Mouse (Mus musculus) kidney, adult 2 months (tissue): ENCODE measurements around the gene Als2cr12. TPM values are rescaled to one million over a fixed set of nuclear protein-coding genes. Genes with fewer than 3 reads are reported as not detected.

Source experiments
- DNase-seq: peaks from one replicate; pipeline ENCODE4 v3.0.0; 2021
- H3K27ac ChIP-seq: fragments of 200-500 bp; 2 replicates; pipeline ENCODE4 v1.5.1; 2012; ENCODE audit warnings: low read depth, low read length, control low read depth, inconsistent platforms; ENCODE audit not compliant: insufficient read depth
- H3K27me3 ChIP-seq: fragments of 200-500 bp; replicated peaks from 2 replicates; pipeline ENCODE4 v1.6.1; 2012; ENCODE audit warnings: mild to moderate bottlenecking, moderate library complexity, low read length, inconsistent platforms; ENCODE audit not compliant: control insufficient read depth, insufficient read depth
- H3K36me3 ChIP-seq: fragments of 200-500 bp; 2 replicates; pipeline ENCODE4 v1.6.1; 2012; ENCODE audit warnings: mild to moderate bottlenecking, moderate library complexity, low read length, inconsistent platforms; ENCODE audit not compliant: control insufficient read depth, insufficient read depth
- H3K4me1 ChIP-seq: fragments of 200-500 bp; 2 replicates; pipeline ENCODE4 v1.6.1; 2011; ENCODE audit warnings: low read length; ENCODE audit not compliant: control insufficient read depth, insufficient read depth
- H3K4me3 ChIP-seq: fragments of 200-500 bp; 2 replicates; pipeline ENCODE4 v1.5.1; 2011; ENCODE audit warnings: mild to moderate bottlenecking, low read depth, low read length, control low read depth; ENCODE audit not compliant: insufficient read depth
- CTCF ChIP-seq: fragments of 200-500 bp; conservative IDR thresholded peaks from 2 replicates; pipeline ENCODE4 v1.5.1; 2011; ENCODE audit warnings: low read depth, mild to moderate bottlenecking, control low read depth, low read length, moderate library complexity, mixed read lengths; ENCODE audit not compliant: insufficient read depth, insufficient read length
- POLR2A ChIP-seq: fragments of 200-500 bp; IDR thresholded peaks from one replicate; pipeline ENCODE4 v1.6.1; 2011; ENCODE audit warnings: low read depth, low read length, control low read depth
- WGBS: fragments of 180-500 bp; shearing (Covaris S2); methylation state at CpG from one replicate; pipeline ENCODE4 v1.1.7; 2018; 5-methylcytosine and 5-hydroxymethylcytosine counted together
- polyA plus RNA-seq: library from polyadenylated mRNA; depleted of rRNA; stranded (reverse); fragments of >200 nt; gene quantifications from 2 replicates; pipeline ENCODE4 v1.2.3, GENCODE M21; 2012

Als2cr12 gene
- polyA plus RNA-seq, 1 experiment, result 0.80 TPM

- WGBS, result 63% methylated on average over 8 of the region's 8 CpGs
- peaks cover 15% of the 10 kb centered on the region; the same call in 1 of the 2 replicates for H3K36me3 ChIP-seq
- no peak overlapping the region for H3K4me3 ChIP-seq
- DNase-seq, result no peak
- no peak for TF ChIP-seq CTCF
- no peak for TF ChIP-seq POLR2A
- peaks cover 24% of the 10 kb centered on the region for H3K4me1 ChIP-seq
- H3K27ac ChIP-seq, result no peak overlapping the region
- H3K27me3 ChIP-seq, result no peaks in the 10 kb centered on the region
Observed at GRCm38 (mm10) chr1:58717589-58718270, 21.9 kb upstream of the Als2cr12 start.

GRCm38 (mm10) chr1:58716883-58717220 lies 21.1 kb upstream of the Als2cr12 start:
- Histone ChIP-seq H3K4me1 (peaks cover 18% of the 10 kb centered on the region), H3K36me3 (peaks cover 15% of the 10 kb centered on the region; the same call in 1 of the 2 replicates), H3K27me3 (no peaks in the 10 kb centered on the region), H3K4me3 (no peak overlapping the region), H3K27ac (peak overlapping the region; percentile 43)
- no peak for DNase-seq
- 65% methylated on average over 4 of the region's 4 CpGs for WGBS
- TF ChIP-seq CTCF (no peak), POLR2A (no peak)

GRCm38 (mm10) chr1:58716162-58716882 lies 20.5 kb upstream of the Als2cr12 start:
- Histone ChIP-seq H3K36me3 (peaks cover 15% of the 10 kb centered on the region; the same call in 1 of the 2 replicates), H3K4me3 (peak overlapping the region; percentile 8; the same call in 1 of the 2 replicates), H3K27ac (peak overlapping the region; percentile 100), H3K4me1 (peaks cover 18% of the 10 kb centered on the region), H3K27me3 (no peaks in the 10 kb centered on the region)
- TF ChIP-seq CTCF, result no peak
- no peak for TF ChIP-seq POLR2A
- peak; percentile 76 for DNase-seq
- 7% methylated on average over 7 of the region's 7 CpGs for WGBS

GRCm38 (mm10) chr1:58715536-58715935 lies 19.7 kb upstream of the Als2cr12 start:
- no peaks in the 10 kb centered on the region for H3K27me3 ChIP-seq
- peaks cover 18% of the 10 kb centered on the region for H3K4me1 ChIP-seq
- H3K4me3 ChIP-seq, result no peak overlapping the region
- TF ChIP-seq CTCF (no peak), POLR2A (no peak)
- peaks cover 15% of the 10 kb centered on the region; the same call in 1 of the 2 replicates for H3K36me3 ChIP-seq
- no peak for DNase-seq
- peak overlapping the region; percentile 100 for H3K27ac ChIP-seq

GRCm38 (mm10) chr1:58714361-58714760 lies 18.6 kb upstream of the Als2cr12 start:
- no peak for DNase-seq
- 4% methylated on average over 1 of the region's 1 CpGs for WGBS
- peaks cover 18% of the 10 kb centered on the region for H3K4me1 ChIP-seq
- H3K27me3 ChIP-seq, result no peaks in the 10 kb centered on the region
- peaks cover 15% of the 10 kb centered on the region; the same call in 1 of the 2 replicates for H3K36me3 ChIP-seq
- TF ChIP-seq CTCF (no peak), POLR2A (no peak)
- peak overlapping the region; percentile 100 for H3K27ac ChIP-seq
- H3K4me3 ChIP-seq, result peak overlapping the region; percentile 94

GRCm38 (mm10) chr1:58713893-58714231 lies 18.1 kb upstream of the Als2cr12 start:
- Histone ChIP-seq H3K4me3 (peak overlapping the region; percentile 94), H3K36me3 (peaks cover 15% of the 10 kb centered on the region; the same call in 1 of the 2 replicates), H3K27ac (peak overlapping the region; percentile 100), H3K4me1 (peaks cover 18% of the 10 kb centered on the region), H3K27me3 (no peaks in the 10 kb centered on the region)
- TF ChIP-seq CTCF (no peak), POLR2A (no peak)
- peak; percentile 87 for DNase-seq
- under 1% methylated on average over 4 of the region's 4 CpGs for WGBS
